Mouse (Mus musculus) 3134 (cell line): Measurements from ENCODE around the gene Rab3c.

Source experiments
- DNase-seq: peaks from one replicate; pipeline ENCODE4 v3.0.0-alpha.2; 2011; ENCODE audit warnings: low spot score; ENCODE audit not compliant: insufficient read length; ENCODE audit errors: extremely low read depth

Gene Rab3c

GRCm38 (mm10) chr13:110198906-110199305 lies 81.9 kb downstream of the Rab3c start:
- no peak for DNase-seq

- DNase-seq = no peak
Measured at GRCm38 (mm10) chr13:110190039-110190438, 90.8 kb downstream of the Rab3c start.

GRCm38 (mm10) chr13:110184963-110185685 lies 95.7 kb downstream of the Rab3c start:
- no peak for DNase-seq

- DNase-seq = no peak
Measured at GRCm38 (mm10) chr13:110175651-110176050, 105.1 kb downstream of the Rab3c start.

GRCm38 (mm10) chr13:110169669-110170068 lies 111.1 kb downstream of the Rab3c start:
- DNase-seq = no peak

GRCm38 (mm10) chr13:110169152-110169551 lies 111.6 kb downstream of the Rab3c start:
- no peak for DNase-seq

- DNase-seq = no peak
Measured at GRCm38 (mm10) chr13:110168570-110168969, 112.2 kb downstream of the Rab3c start.

GRCm38 (mm10) chr13:110166622-110167330 lies 114.0 kb downstream of the Rab3c start:
- no peak for DNase-seq

GRCm38 (mm10) chr13:110159980-110160379 lies 120.8 kb downstream of the Rab3c start:
- no peak for DNase-seq

GRCm38 (mm10) chr13:110158588-110159519 lies 121.9 kb downstream of the Rab3c start:
- no peak for DNase-seq

- no peak for DNase-seq
Measured at GRCm38 (mm10) chr13:110145545-110145944, 135.3 kb downstream of the Rab3c start.

GRCm38 (mm10) chr13:110145019-110145418 lies 135.8 kb downstream of the Rab3c start:
- no peak for DNase-seq

- no peak for DNase-seq
Measured at GRCm38 (mm10) chr13:110139339-110139738, 141.5 kb downstream of the Rab3c start.

- DNase-seq = no peak
Measured at GRCm38 (mm10) chr13:110138644-110139043, 142.2 kb downstream of the Rab3c start.

- no peak for DNase-seq
Measured at GRCm38 (mm10) chr13:110127613-110128258, 153.1 kb downstream of the Rab3c start.

GRCm38 (mm10) chr13:110122825-110123224 lies 158.0 kb downstream of the Rab3c start:
- no peak for DNase-seq

GRCm38 (mm10) chr13:110116892-110117291 lies 163.9 kb downstream of the Rab3c start:
- no peak for DNase-seq

- no peak for DNase-seq
Measured at GRCm38 (mm10) chr13:110116316-110116715, 164.5 kb downstream of the Rab3c start.

- DNase-seq = no peak
Measured at GRCm38 (mm10) chr13:110114870-110115645, 165.7 kb downstream of the Rab3c start.

GRCm38 (mm10) chr13:110113711-110114110 lies 167.1 kb downstream of the Rab3c start:
- no peak for DNase-seq
